Mouse (Mus musculus) brain, embryonic 18.5 days (tissue): ENCODE measurements around the gene F13a1.

ENCODE experiments used
- DNase-seq: peaks from one replicate; pipeline ENCODE4 v3.0.0-alpha.2; 2012; ENCODE audit warnings: low read depth, low spot score

F13a1 gene

GRCm38 (mm10) chr13:36954937-36955336, 95.1 kb downstream of the F13a1 start:
- DNase-seq, result no peak

- DNase-seq, result no peak
Measured at GRCm38 (mm10) chr13:36953676-36954075, 96.4 kb downstream of the F13a1 start.

GRCm38 (mm10) chr13:36941891-36942290, 108.2 kb downstream of the F13a1 start:
- no peak for DNase-seq

GRCm38 (mm10) chr13:36932066-36932465, 118.0 kb downstream of the F13a1 start:
- no peak for DNase-seq

GRCm38 (mm10) chr13:36919737-36920136, 130.3 kb downstream of the F13a1 start:
- no peak for DNase-seq

GRCm38 (mm10) chr13:36903885-36904284, 146.2 kb downstream of the F13a1 start:
- DNase-seq, result no peak

GRCm38 (mm10) chr13:36903447-36903846, 146.6 kb downstream of the F13a1 start:
- DNase-seq, result no peak

- DNase-seq, result no peak
Measured at GRCm38 (mm10) chr13:36901603-36902002, 148.4 kb downstream of the F13a1 start.

- no peak for DNase-seq
Measured at GRCm38 (mm10) chr13:36901016-36901415, 149.0 kb downstream of the F13a1 start.

GRCm38 (mm10) chr13:36896061-36896460, 154.0 kb downstream of the F13a1 start:
- DNase-seq, result no peak

GRCm38 (mm10) chr13:36893762-36894161, 156.3 kb downstream of the F13a1 start:
- no peak for DNase-seq

GRCm38 (mm10) chr13:36892216-36892615, 157.8 kb downstream of the F13a1 start:
- no peak for DNase-seq

GRCm38 (mm10) chr13:36885973-36886372, 164.1 kb downstream of the F13a1 start:
- DNase-seq, result no peak

- DNase-seq, result no peak
Measured at GRCm38 (mm10) chr13:36839111-36839510, 210.9 kb downstream of the F13a1 start.
